Mouse (Mus musculus): Measurements from ENCODE around the gene Klk4. TPM values are rescaled to one million over a fixed set of nuclear protein-coding genes. Genes with fewer than 3 reads are reported as not detected.

Klk4 gene
- polyA plus RNA-seq, 1 experiment from 2014 or later = not detected

DNA sequence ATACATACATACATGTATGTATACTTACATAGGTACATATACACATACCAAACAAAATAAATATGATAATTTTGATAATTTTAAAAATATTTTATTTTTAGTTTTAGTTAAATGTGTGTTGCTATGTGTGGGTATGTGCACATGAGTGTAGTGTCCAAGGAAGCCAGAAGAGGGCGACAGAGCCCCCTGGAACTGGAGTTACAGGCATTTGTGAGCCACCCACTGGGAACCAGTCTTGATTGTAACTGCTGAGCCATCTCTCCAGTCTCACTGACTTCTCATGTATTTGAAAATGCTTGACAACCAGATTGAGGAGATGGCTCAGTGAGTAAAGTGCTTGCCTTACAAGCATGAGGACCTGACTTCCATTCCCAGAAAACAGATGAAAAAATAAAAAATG lies 2.7 kb upstream of the Klk4 start:
- H3K9me3 ChIP-seq = no peaks in the 10 kb centered on the region
- no peak overlapping the region for H3K4me3 ChIP-seq (replicated peaks)
- no peak overlapping the region for H3K9ac ChIP-seq
- H3K27me3 ChIP-seq = peaks cover 6% of the 10 kb centered on the region; the same call in 1 of the 2 replicates
- 50% methylated on average over 1 of the region's 1 CpGs for WGBS
- H3K4me2 ChIP-seq = no peak overlapping the region
- no peaks in the 10 kb centered on the region for H3K36me3 ChIP-seq (replicated peaks)
- ATAC-seq (ENCODE audit: low FRiP score) = no peak
- no peak overlapping the region for H3K27ac ChIP-seq
- 0 out of 2 replicates have a peak, but pooled peaks cover 3% of the 10 kb centered on the region for H3K4me1 ChIP-seq

DNA sequence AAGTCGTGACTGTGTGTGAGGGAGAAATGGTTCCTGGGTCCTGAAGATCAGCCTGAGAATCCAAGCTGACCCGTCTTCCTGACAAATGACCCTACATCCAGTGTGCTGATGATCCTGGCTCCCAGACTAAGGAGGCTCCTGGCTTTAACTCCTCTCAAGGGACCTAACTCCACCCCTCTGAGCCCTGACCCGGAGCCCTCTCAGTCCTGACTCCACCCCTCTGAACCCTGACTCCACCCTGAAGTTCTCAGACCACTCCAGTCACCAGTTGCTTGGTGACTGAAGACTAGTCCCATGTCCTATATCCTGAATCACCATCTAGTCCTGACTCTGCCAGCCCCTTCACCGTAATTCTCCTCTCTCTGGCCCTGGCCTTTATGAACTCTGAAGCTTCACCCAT lies 1.4 kb downstream of the Klk4 start:
- WGBS = 20% methylated on average over 4 of the region's 4 CpGs
- Histone ChIP-seq H3K4me3 (replicated peaks) (no peak overlapping the region), H3K9me3 (no peaks in the 10 kb centered on the region), H3K36me3 (replicated peaks) (no peaks in the 10 kb centered on the region), H3K27me3 (peaks cover 6% of the 10 kb centered on the region; the same call in 1 of the 2 replicates), H3K4me1 (0 out of 2 replicates have a peak, but pooled peaks cover 3% of the 10 kb centered on the region), H3K27ac (no peak overlapping the region), H3K4me2 (no peak overlapping the region), H3K9ac (no peak overlapping the region)
- no peak for ATAC-seq (ENCODE audit: low FRiP score)

- Histone ChIP-seq H3K9me3 (no peaks in the 10 kb centered on the region), H3K27ac (no peak overlapping the region), H3K36me3 (replicated peaks) (no peaks in the 10 kb centered on the region), H3K27me3 (peaks cover 6% of the 10 kb centered on the region; the same call in 1 of the 2 replicates), H3K4me3 (replicated peaks) (no peak overlapping the region), H3K4me1 (0 out of 2 replicates have a peak, but pooled peaks cover 3% of the 10 kb centered on the region), H3K4me2 (no peak overlapping the region), H3K9ac (no peak overlapping the region)
- WGBS = 20% methylated on average over 4 of the region's 4 CpGs
- no peak for ATAC-seq (ENCODE audit: low FRiP score)
Measured at GRCm38 (mm10) chr7:43882811-43883210, 1.9 kb downstream of the Klk4 start.

DNA sequence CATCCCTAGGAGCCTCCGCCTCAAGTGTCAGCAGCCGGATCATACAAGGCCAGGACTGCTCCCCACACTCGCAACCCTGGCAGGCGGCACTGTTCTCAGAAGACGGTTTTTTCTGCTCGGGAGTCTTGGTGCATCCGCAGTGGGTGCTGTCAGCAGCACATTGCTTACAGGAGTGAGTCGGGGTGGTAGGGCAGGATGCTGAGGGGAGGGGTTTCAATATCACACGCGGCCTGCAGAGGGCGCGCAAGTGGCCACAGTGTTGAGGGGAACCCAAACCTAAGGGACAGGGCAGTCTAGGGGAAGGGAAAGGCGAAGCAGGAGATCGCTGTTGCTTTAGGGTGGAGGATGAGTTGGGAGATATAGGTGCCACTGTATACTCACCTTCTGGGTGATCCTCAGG lies 2.6 kb downstream of the Klk4 start:
- 8% methylated on average over 14 of the region's 14 CpGs for WGBS
- Histone ChIP-seq H3K27ac (no peak overlapping the region), H3K4me3 (replicated peaks) (0 out of 2 replicates have a peak overlapping the region, but pooled peaks have one; percentile 13), H3K27me3 (peaks cover 6% of the 10 kb centered on the region; the same call in 1 of the 2 replicates), H3K4me2 (peak overlapping the region; percentile 46), H3K9ac (no peak overlapping the region), H3K4me1 (0 out of 2 replicates have a peak, but pooled peaks cover 3% of the 10 kb centered on the region), H3K9me3 (no peaks in the 10 kb centered on the region), H3K36me3 (replicated peaks) (no peaks in the 10 kb centered on the region)
- 0 out of 2 replicates have a peak, but pooled peaks have one; percentile 23 for ATAC-seq (ENCODE audit: low FRiP score)

DNA sequence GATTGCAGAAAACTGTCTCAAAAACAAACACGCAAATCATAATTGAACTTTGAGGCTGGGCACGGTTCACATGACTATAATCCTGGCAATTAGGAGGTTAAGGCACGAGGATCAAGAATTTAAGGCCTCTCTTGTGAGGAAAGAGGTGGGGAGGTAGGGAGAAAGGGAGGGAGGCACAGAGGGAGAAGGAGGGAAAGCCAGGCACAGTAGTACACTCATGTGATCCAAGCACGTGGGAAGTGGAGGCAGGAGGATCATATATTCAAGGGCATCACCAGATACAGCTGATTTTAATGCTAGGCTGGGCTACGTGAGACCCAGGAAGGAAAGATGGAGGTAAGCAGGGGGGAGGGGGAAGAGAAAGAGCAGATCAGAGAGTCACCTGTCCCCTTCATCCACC lies 10.4 kb downstream of the Klk4 start:
- H3K9me3 ChIP-seq = no peaks in the 10 kb centered on the region
- H3K9ac ChIP-seq = no peak overlapping the region
- no peaks in the 10 kb centered on the region for H3K4me1 ChIP-seq
- 70% methylated on average over 5 of the region's 5 CpGs for WGBS
- no peaks in the 10 kb centered on the region for H3K27me3 ChIP-seq
- H3K4me3 ChIP-seq (replicated peaks) = no peak overlapping the region
- no peaks in the 10 kb centered on the region for H3K36me3 ChIP-seq (replicated peaks)
- H3K4me2 ChIP-seq = no peak overlapping the region
- ATAC-seq (ENCODE audit: low FRiP score) = no peak
- no peak overlapping the region for H3K27ac ChIP-seq

- H3K9me3 ChIP-seq = no peaks in the 10 kb centered on the region
- H3K9ac ChIP-seq = no peak overlapping the region
- H3K4me1 ChIP-seq = no peaks in the 10 kb centered on the region
- H3K4me3 ChIP-seq (replicated peaks) = no peak overlapping the region
- no peak overlapping the region for H3K4me2 ChIP-seq
- H3K27me3 ChIP-seq = no peaks in the 10 kb centered on the region
- H3K27ac ChIP-seq = no peak overlapping the region
- H3K36me3 ChIP-seq (replicated peaks) = no peaks in the 10 kb centered on the region
- WGBS = 66% methylated on average over 3 of the region's 3 CpGs
- no peak for ATAC-seq (ENCODE audit: low FRiP score)
Measured at GRCm38 (mm10) chr7:43891788-43892187, 10.8 kb downstream of the Klk4 start.

- H3K9me3 ChIP-seq = no peaks in the 10 kb centered on the region
- no peak overlapping the region for H3K4me2 ChIP-seq
- H3K9ac ChIP-seq = no peak overlapping the region
- no peaks in the 10 kb centered on the region for H3K27me3 ChIP-seq
- no peaks in the 10 kb centered on the region for H3K36me3 ChIP-seq (replicated peaks)
- no peak overlapping the region for H3K4me3 ChIP-seq (replicated peaks)
- no peaks in the 10 kb centered on the region for H3K4me1 ChIP-seq
- WGBS = 8% methylated on average over 1 of the region's 1 CpGs
- peak; percentile 85 for ATAC-seq (ENCODE audit: low FRiP score)
- H3K27ac ChIP-seq = no peak overlapping the region
Measured at GRCm38 (mm10) chr7:43894836-43895235, 13.9 kb downstream of the Klk4 start.

DNA sequence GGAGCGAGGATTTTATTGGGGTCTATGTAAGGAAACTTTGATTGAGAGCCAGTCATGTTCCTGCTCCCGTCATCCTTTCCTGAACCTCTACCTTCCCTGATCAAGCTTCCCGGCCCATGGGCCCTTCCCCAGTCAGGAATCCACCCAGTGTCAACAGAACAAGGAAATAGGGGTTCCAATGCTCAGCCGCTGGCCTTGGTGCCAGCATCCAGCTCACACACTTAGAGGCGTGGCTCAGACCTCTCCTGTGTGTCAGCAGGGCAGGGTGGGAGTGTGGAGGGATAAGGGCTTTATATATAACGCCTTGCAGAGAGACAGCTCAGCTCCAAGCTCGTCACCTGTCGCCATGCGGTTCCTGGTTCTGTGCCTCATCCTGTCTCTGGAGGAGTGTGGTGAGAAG lies 33.9 kb downstream of the Klk4 start:
- Histone ChIP-seq H3K9me3 (no peaks in the 10 kb centered on the region), H3K4me2 (no peak overlapping the region), H3K9ac (no peak overlapping the region), H3K27ac (no peak overlapping the region), H3K4me3 (replicated peaks) (no peak overlapping the region), H3K27me3 (no peaks in the 10 kb centered on the region), H3K4me1 (no peaks in the 10 kb centered on the region), H3K36me3 (replicated peaks) (no peaks in the 10 kb centered on the region)
- ATAC-seq (ENCODE audit: low FRiP score) = no peak
- WGBS = 79% methylated on average over 9 of the region's 9 CpGs

DNA sequence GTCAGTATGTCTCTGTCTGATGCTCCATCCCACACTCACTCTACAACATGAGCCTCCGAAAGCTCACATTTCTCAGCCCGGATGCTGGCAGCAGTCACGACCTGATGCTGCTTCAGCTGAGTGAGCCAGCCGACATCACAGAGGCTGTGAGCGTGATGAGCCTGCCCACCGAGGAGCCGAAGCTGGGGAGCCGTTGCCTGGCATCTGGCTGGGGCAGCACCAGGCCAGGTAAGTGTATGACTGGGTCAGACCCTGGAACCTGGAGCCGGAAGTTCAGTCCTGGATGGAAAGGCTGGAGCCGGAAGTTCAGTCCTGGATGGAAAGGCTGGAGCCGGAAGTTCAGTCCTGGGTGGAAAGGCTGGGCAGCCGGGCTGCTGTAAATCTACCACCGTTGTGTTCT lies 37.5 kb downstream of the Klk4 start:
- no peak overlapping the region for H3K27ac ChIP-seq
- no peaks in the 10 kb centered on the region for H3K9me3 ChIP-seq
- H3K4me2 ChIP-seq = no peak overlapping the region
- H3K27me3 ChIP-seq = 0 out of 2 replicates have a peak, but pooled peaks cover 7% of the 10 kb centered on the region
- no peak for ATAC-seq (ENCODE audit: low FRiP score)
- H3K4me3 ChIP-seq (replicated peaks) = no peak overlapping the region
- H3K9ac ChIP-seq = no peak overlapping the region
- WGBS = 90% methylated on average over 13 of the region's 13 CpGs
- H3K4me1 ChIP-seq = no peaks in the 10 kb centered on the region
- H3K36me3 ChIP-seq (replicated peaks) = no peaks in the 10 kb centered on the region

DNA sequence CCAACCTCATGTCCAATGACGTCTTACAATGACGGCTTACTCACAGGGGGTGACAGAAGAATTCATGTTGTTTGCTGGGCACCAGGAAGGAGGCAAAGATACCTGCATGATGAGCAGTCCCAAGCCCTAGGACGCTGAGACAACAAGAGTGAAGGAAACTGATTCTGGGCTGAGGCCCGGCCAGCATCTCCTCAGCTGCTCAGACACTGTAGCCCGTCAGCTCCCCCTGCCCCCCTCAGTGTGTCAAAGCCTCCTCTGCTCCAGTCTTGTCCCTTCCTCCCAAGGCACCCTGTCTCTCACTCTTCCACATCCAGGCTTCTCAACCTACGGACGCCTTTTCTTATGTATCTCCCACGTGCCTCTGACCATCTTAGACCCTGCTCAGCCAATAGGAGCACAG lies 37.9 kb downstream of the Klk4 start:
- Histone ChIP-seq H3K4me3 (replicated peaks) (no peak overlapping the region), H3K9ac (no peak overlapping the region), H3K9me3 (no peaks in the 10 kb centered on the region), H3K4me2 (no peak overlapping the region), H3K4me1 (no peaks in the 10 kb centered on the region), H3K36me3 (replicated peaks) (no peaks in the 10 kb centered on the region), H3K27me3 (0 out of 2 replicates have a peak, but pooled peaks cover 10% of the 10 kb centered on the region), H3K27ac (no peak overlapping the region)
- WGBS = 83% methylated on average over 8 of the region's 8 CpGs
- no peak for ATAC-seq (ENCODE audit: low FRiP score)

DNA sequence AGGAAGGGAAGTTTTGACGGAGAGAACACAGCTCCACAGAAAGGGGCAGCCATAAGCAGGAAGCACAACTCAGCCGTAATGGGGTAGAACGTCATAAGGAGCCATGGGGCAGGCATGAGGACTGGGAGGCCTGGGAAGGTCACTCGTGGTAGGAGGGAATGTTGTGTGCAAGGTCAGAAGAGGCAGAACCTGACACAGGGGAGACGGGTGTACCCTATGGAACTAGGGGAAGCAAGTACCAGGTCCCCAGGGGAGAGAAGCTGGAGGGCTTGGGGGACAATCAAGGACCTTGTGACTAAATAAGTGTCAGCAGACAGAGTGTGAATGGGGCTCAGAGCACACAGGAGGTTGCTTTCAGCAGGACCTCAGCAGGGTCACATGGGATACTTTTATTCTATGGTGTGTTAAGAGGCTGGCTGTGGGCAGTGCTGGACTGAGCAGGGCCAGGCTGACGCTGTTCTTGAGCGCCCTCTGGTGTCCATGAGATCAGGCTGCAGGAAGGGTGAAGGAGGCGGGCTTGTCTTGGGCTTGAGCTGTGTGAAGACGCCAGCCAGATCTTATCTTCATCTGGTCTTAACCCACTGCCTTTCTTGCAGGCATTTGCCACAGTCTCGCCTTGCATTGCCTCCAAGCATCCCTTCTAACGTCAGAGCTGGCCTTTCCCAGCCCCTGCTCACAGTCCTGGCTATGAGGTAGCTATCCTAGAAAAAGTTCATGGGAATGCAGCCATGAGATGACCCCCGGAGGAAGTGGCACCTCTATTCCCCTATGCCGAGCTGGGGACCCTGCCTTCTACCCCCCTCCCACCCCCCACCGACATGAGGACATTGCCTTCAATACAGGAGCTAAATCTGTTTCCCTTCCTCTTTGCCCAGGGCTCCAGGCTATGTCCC lies 38.8 kb downstream of the Klk4 start:
- Histone ChIP-seq H3K9me3 (no peaks in the 10 kb centered on the region), H3K36me3 (replicated peaks) (no peaks in the 10 kb centered on the region), H3K27ac (no peak overlapping the region), H3K4me1 (no peaks in the 10 kb centered on the region), H3K9ac (no peak overlapping the region), H3K4me3 (replicated peaks) (no peak overlapping the region), H3K4me2 (no peak overlapping the region), H3K27me3 (0 out of 2 replicates have a peak, but pooled peaks cover 10% of the 10 kb centered on the region)
- peak; percentile 88 for ATAC-seq (ENCODE audit: low FRiP score)
- 32% methylated on average over 14 of the region's 14 CpGs for WGBS

- Histone ChIP-seq H3K27ac (no peak overlapping the region), H3K9ac (no peak overlapping the region), H3K36me3 (replicated peaks) (no peaks in the 10 kb centered on the region), H3K4me1 (no peaks in the 10 kb centered on the region), H3K9me3 (no peaks in the 10 kb centered on the region), H3K4me2 (no peak overlapping the region), H3K27me3 (0 out of 2 replicates have a peak, but pooled peaks cover 10% of the 10 kb centered on the region), H3K4me3 (replicated peaks) (no peak overlapping the region)
- ATAC-seq (ENCODE audit: low FRiP score) = no peak
- WGBS = 95% methylated on average over 3 of the region's 3 CpGs
Measured at GRCm38 (mm10) chr7:43920582-43920981, 39.6 kb downstream of the Klk4 start.

DNA sequence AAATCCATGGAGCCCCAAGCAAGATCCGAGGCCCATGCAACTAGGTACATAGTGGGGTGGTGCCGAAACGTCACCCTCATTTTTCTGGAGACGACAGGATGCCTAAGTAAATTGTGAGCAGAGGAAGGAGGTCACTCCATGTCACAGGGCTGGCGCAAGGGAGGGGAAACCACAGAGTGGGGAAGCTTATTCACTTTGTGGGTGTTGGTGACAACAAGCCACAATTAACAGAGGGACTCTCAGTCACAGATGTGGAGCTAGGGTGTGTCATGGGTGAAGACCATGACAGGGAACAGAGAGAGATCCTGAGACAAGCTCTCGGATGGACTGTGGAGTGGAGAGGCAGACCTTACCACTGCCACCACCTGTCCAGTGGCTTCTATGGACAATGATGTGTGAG lies 40.1 kb downstream of the Klk4 start:
- H3K4me3 ChIP-seq (replicated peaks) = no peak overlapping the region
- 0 out of 2 replicates have a peak, but pooled peaks cover 10% of the 10 kb centered on the region for H3K27me3 ChIP-seq
- WGBS = 86% methylated on average over 6 of the region's 6 CpGs
- H3K4me1 ChIP-seq = no peaks in the 10 kb centered on the region
- no peak overlapping the region for H3K27ac ChIP-seq
- no peak overlapping the region for H3K4me2 ChIP-seq
- no peaks in the 10 kb centered on the region for H3K36me3 ChIP-seq (replicated peaks)
- no peak overlapping the region for H3K9ac ChIP-seq
- H3K9me3 ChIP-seq = no peaks in the 10 kb centered on the region
- ATAC-seq (ENCODE audit: low FRiP score) = no peak

Measured in forebrain, embryonic 12.5 days (tissue).